Comparison of ENCODE assay signal across 14 mouse cellular contexts in the genomic region with DNA sequence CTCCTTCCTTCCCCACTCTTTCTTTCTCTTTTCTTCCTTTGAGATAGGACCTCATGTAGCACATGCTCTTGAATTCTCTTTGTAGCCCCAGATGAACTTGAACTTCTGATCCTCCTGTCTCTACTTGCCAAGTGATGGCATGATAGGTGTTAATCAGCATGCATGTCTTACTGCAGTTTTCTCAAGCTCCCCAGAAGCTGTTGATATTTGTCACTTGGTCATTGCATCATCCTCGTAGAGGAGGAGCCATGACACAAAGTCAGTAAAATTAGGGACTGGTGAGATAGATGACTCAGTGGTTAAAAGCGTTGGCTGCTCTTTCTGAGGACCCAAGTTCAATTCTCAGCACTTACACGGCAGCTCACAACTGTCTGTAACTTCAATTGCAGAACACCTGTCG.
"Had no signal": no experiment of that assay in that cellular context is flagged by ENCODE, and none has a peak within 500 bp of the region (broad histone marks: within the 10 kb centered on the region; RNA-seq: fewer than 3 reads in every experiment).

No protein-coding gene starts in this region.

- DNase-seq: liver, embryonic 13.5 days had no signal

- H3K4me3 ChIP-seq: heart, embryonic 10.5 days; heart, embryonic 12.5 days; hindbrain, embryonic 10.5 days; hindbrain, embryonic 12.5 days; intestine, embryonic 15.5 days; layer of hippocampus, adult 2 months; left cerebral cortex, adult 2 months; limb, embryonic 10.5 days; limb, embryonic 12.5 days; liver, embryonic 13.5 days had no signal

- H3K36me3 ChIP-seq: heart, embryonic 10.5 days; heart, embryonic 12.5 days; hindbrain, embryonic 10.5 days; hindbrain, embryonic 12.5 days; intestine, embryonic 15.5 days; limb, embryonic 10.5 days; limb, embryonic 12.5 days; liver, embryonic 13.5 days had no signal

- ATAC-seq: hindbrain, embryonic 16.5 days; inflammation-experienced regulatory T-cells, adult 6 months; intestine, embryonic 15.5 days; intestine, postnatal 0 days had no signal

- H3K27ac ChIP-seq: heart, embryonic 10.5 days; hindbrain, embryonic 10.5 days; hindbrain, embryonic 12.5 days; hindbrain, embryonic 14.5 days; intestine, embryonic 15.5 days; layer of hippocampus, adult 2 months; left cerebral cortex, adult 2 months; limb, embryonic 10.5 days; limb, embryonic 12.5 days; liver, embryonic 13.5 days had no signal

- H3K9me3 ChIP-seq: heart, embryonic 10.5 days; heart, embryonic 12.5 days; hindbrain, embryonic 10.5 days; hindbrain, embryonic 12.5 days; intestine, embryonic 15.5 days; limb, embryonic 10.5 days; limb, embryonic 12.5 days; liver, embryonic 13.5 days had no signal

- H3K9ac ChIP-seq: heart, embryonic 12.5 days; hindbrain, embryonic 12.5 days; hindbrain, embryonic 14.5 days; intestine, embryonic 15.5 days; limb, embryonic 12.5 days; liver, embryonic 13.5 days had no signal

- H3K27me3 ChIP-seq: hindbrain, embryonic 12.5 days; intestine, embryonic 15.5 days had no signal
